Mouse (Mus musculus) E14TG2a.4 (cell line): Measurements from ENCODE around the gene Pon1.

Experiments
- CTCF ChIP-seq: conservative IDR thresholded peaks from 2 replicates; pipeline ENCODE4 v1.5.1; 2014; ENCODE audit warnings: low read length
- POU5F1 ChIP-seq: IDR thresholded peaks from 2 replicates; pipeline ENCODE4 v1.6.1; 2014; ENCODE audit warnings: low read length, borderline replicate concordance

DNA sequence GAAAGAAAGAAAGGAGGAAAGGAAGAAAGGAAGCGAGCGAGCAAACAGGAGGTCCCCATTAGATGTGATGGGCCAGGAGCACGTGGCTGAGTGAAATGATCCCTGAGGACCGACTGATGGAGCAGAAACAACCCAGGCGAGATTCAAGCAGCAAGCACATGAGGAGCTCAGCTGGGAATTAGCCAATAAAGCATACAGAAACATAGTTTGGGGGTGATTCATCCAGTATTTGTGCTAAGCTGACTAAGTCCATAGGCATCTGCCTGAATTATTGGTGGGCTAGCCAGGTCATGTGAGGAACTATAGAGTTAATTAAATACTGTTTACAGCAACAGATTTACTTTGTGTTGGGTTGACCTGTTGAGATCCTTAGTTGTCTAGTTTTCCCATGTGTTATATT is 13.1 kb downstream of the Pon1 start:
- TF ChIP-seq CTCF (no peak), POU5F1 (no peak)
